In the genomic region with DNA sequence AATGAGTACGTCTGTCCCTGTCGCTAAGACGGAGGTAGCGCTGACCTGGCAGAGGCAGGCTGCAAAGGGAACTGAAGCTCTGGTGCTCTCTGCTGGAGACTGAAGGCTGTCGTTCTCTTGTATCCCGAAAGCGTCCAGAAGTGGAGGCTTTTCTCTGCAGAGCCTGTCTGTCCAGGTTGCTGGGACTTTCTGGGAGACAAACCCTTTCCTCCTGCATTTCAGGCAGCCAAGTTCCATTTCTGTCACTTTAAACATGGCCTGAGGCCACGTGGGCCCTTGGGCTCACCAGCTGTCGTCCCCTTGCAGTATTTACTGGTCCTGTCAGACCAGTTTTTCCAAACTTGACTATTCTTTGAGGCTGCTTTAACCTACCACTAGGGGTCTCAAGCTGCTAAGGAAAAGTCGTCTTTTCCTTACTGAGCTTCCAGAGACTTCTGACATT, we compare ENCODE assay signal across 9 mouse cellular contexts.
A peak's percentile ranks its signal among the peaks of the same experiment; 100 is the strongest.
DNase-seq lines count a peak whose midpoint lies in the region; ATAC-seq lines count a peak whose summit lies in the region.
"Had no signal": no experiment of that assay in that cellular context is flagged by ENCODE, and none has a peak within 500 bp of the region (broad histone marks: within the 10 kb centered on the region; RNA-seq: fewer than 3 reads in every experiment).

No protein-coding gene starts in this region.

- H3K27ac ChIP-seq in hindbrain, embryonic 11.5 days (ENCODE audit: low read depth, low read length): no peak overlapping the region
- H3K27ac ChIP-seq in hindbrain, embryonic 13.5 days: no peak overlapping the region
- H3K27ac ChIP-seq in kidney, embryonic 16.5 days (ENCODE audit: low read length): no peak overlapping the region
- no peak overlapping the region for H3K27ac ChIP-seq in midbrain, embryonic 16.5 days (ENCODE audit: low read length)

- no peak overlapping the region for H3K4me2 ChIP-seq in hindbrain, embryonic 11.5 days (replicated peaks; ENCODE audit: low read depth, low read length)
- H3K4me2 ChIP-seq in hindbrain, embryonic 13.5 days: no peak overlapping the region
- H3K4me2 ChIP-seq in kidney, embryonic 16.5 days (replicated peaks; ENCODE audit: low read depth, low read length): no peak overlapping the region
- H3K4me2 ChIP-seq in midbrain, embryonic 16.5 days (ENCODE audit: low read length): peak overlapping the region; percentile 21; the same call in 1 of the 2 replicates

- no peak for ATAC-seq in hindbrain, embryonic 11.5 days (ENCODE audit: low FRiP score)
- ATAC-seq in hindbrain, embryonic 13.5 days (ENCODE audit: low FRiP score): no peak
- ATAC-seq in kidney, embryonic 16.5 days (ENCODE audit: low FRiP score, low TSS enrichment): peak; percentile 71; the same call in 1 of the 2 replicates
- ATAC-seq in midbrain, embryonic 16.5 days: no peak; the same call in none of the 2 replicates

- WGBS in hindbrain, embryonic 11.5 days: 49% methylated on average over 10 of the region's 10 CpGs
- WGBS in hindbrain, embryonic 13.5 days: 43% methylated on average over 10 of the region's 10 CpGs
- 42% methylated on average over 10 of the region's 10 CpGs for WGBS in kidney, embryonic 16.5 days
- 27% methylated on average over 10 of the region's 10 CpGs for WGBS in midbrain, embryonic 16.5 days

- no peaks in the 10 kb centered on the region for H3K27me3 ChIP-seq in hindbrain, embryonic 11.5 days (ENCODE audit: control insufficient read depth, insufficient read depth, low read length)
- peaks cover 4% of the 10 kb centered on the region; the same call in 1 of the 2 replicates for H3K27me3 ChIP-seq in hindbrain, embryonic 13.5 days
- no peaks in the 10 kb centered on the region; the same call in 1 of the 2 replicates for H3K27me3 ChIP-seq in kidney, embryonic 16.5 days (ENCODE audit: insufficient read depth, low read length)
- peaks cover 3% of the 10 kb centered on the region for H3K27me3 ChIP-seq in midbrain, embryonic 16.5 days (ENCODE audit: control insufficient read depth, insufficient read depth, low read depth, low read length)

- H3K36me3 ChIP-seq in hindbrain, embryonic 11.5 days (ENCODE audit: control insufficient read depth, insufficient read depth, low read length): no peaks in the 10 kb centered on the region
- H3K36me3 ChIP-seq in hindbrain, embryonic 13.5 days: no peaks in the 10 kb centered on the region
- H3K36me3 ChIP-seq in kidney, embryonic 16.5 days (ENCODE audit: insufficient read depth, low read length): no peaks in the 10 kb centered on the region
- H3K36me3 ChIP-seq in midbrain, embryonic 16.5 days (ENCODE audit: control insufficient read depth, insufficient read depth, low read length): no peaks in the 10 kb centered on the region

- peak; percentile 8 for DNase-seq in hindbrain, embryonic 11.5 days (ENCODE audit: low spot score)
- peak; percentile 61 for DNase-seq in R1 (ENCODE audit: low read depth, low spot score)
- DNase-seq in cerebellum, postnatal 14 days: peak; percentile 50 to 51
- no peak for DNase-seq in spleen, adult 12 weeks (ENCODE audit: low spot score)
- no peak for DNase-seq in spleen, postnatal 14 days (ENCODE audit: low spot score in 2 of 2)

- no peaks in the 10 kb centered on the region for H3K9me3 ChIP-seq in hindbrain, embryonic 11.5 days (ENCODE audit: control insufficient read depth, low read length)
- no peaks in the 10 kb centered on the region for H3K9me3 ChIP-seq in hindbrain, embryonic 13.5 days
- no peaks in the 10 kb centered on the region for H3K9me3 ChIP-seq in kidney, embryonic 16.5 days (ENCODE audit: low read length)
- no peaks in the 10 kb centered on the region for H3K9me3 ChIP-seq in midbrain, embryonic 16.5 days (replicated peaks; ENCODE audit: control insufficient read depth, low read length, poor library complexity, severe bottlenecking)

- H3K9ac ChIP-seq in hindbrain, embryonic 11.5 days (ENCODE audit: low read depth, low read length): no peak overlapping the region
- H3K9ac ChIP-seq in hindbrain, embryonic 13.5 days: no peak overlapping the region
- H3K9ac ChIP-seq in kidney, embryonic 16.5 days (replicated peaks; ENCODE audit: low read length): no peak overlapping the region
- no peak overlapping the region for H3K9ac ChIP-seq in midbrain, embryonic 16.5 days (ENCODE audit: low read depth, low read length)

- H3K4me1 ChIP-seq in hindbrain, embryonic 11.5 days (replicated peaks; ENCODE audit: control insufficient read depth, insufficient read depth, low read length): no peaks in the 10 kb centered on the region
- no peaks in the 10 kb centered on the region for H3K4me1 ChIP-seq in hindbrain, embryonic 13.5 days (replicated peaks)
- H3K4me1 ChIP-seq in kidney, embryonic 16.5 days (ENCODE audit: insufficient read depth, low read length): peaks cover 5% of the 10 kb centered on the region; the same call in 1 of the 2 replicates
- no peaks in the 10 kb centered on the region for H3K4me1 ChIP-seq in midbrain, embryonic 16.5 days (ENCODE audit: control insufficient read depth, insufficient read depth, low read length)

- no peak overlapping the region for H3K4me3 ChIP-seq in hindbrain, embryonic 11.5 days (ENCODE audit: low read depth, low read length)
- H3K4me3 ChIP-seq in hindbrain, embryonic 13.5 days: no peak overlapping the region
- no peak overlapping the region for H3K4me3 ChIP-seq in kidney, embryonic 16.5 days (ENCODE audit: low read length)
- no peak overlapping the region for H3K4me3 ChIP-seq in midbrain, embryonic 16.5 days (ENCODE audit: low read depth, low read length)
- H3K4me3 ChIP-seq: myocyte had no signal

Comparison
In these comparisons a context has a peak if more than half of its experiments do, and no peak if none do; other contexts are left out.
1. DNase-seq: peak in hindbrain, embryonic 11.5 days (single experiment), R1 (single experiment) and cerebellum, postnatal 14 days (2 of 2); none in spleen, adult 12 weeks (single experiment) and spleen, postnatal 14 days (0 of 2).